Mouse (Mus musculus) central nervous system, embryonic 11.5 days (tissue): ENCODE results near the gene Bpifb9a. TPM values are rescaled to one million over a fixed set of nuclear protein-coding genes. Genes with fewer than 3 reads are reported as not detected.

Source experiments
- polyA plus RNA-seq: library from polyadenylated mRNA; depleted of rRNA; stranded (reverse); fragments of >200 nt; gene quantifications from 2 replicates; pipeline ENCODE4 v1.2.3, GENCODE M21; 2012; rRNA removed

Gene Bpifb9a
- not detected in 2 replicates for polyA plus RNA-seq

DNA sequence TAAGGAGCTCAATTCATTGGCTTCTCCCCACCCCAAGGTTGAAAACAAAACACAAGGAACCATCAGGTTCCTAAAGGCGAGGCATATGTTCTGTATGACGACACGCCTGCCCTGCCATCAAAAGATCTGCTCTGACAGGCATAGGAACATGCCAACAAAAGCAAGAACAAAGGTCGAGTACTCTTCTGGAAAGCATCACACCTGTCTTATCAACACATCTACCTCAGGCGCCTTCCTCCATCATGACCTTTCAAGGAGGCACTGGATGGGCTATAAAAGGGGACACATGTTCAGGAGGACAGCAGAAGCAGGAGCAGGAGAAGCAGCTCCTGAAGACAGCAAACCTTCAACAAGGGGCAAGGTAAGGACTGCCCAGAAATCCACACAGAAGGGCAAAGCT, at the start of gene Bpifb9a:
Gene Bpifb9a (plus strand): TSS at position 301 of the 400 bp plus-strand sequence.

DNA sequence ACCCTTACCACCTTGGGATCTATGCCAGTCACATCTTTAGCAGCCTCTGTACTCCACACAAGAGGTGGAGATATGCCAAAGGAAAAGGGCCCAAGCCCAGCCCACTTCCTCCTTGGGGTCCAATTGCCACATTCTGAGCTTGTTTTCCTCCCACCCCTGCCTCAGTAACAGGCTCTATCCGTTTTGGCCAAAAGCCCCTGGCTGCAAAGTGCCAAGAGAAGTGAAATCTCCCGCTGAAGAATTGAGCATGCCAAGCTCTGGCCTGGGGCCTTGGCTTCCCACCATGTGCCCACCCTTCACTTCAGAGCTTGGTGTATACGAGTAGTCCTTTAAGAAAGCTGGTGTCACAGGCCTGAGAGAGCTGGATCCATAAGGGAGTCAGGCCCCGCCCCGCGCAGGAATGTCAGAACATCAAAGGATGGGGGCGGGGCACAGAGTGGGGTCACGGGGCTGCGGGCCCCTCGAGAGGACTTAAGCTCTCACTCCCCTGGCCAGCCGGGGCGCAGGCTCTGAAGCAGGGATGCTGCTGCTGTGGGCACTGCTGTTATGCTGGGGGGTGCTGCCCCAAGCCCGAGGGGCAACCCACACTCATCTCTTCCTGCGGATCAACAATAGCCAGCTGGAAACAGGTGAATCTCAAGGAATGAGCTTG, 34.3 kb upstream of the Bpifb9a start, which contains the start of gene Bpifb5:
Gene Bpifb5 (plus strand): TSS at position 478 of the 652 bp plus-strand sequence.

DNA sequence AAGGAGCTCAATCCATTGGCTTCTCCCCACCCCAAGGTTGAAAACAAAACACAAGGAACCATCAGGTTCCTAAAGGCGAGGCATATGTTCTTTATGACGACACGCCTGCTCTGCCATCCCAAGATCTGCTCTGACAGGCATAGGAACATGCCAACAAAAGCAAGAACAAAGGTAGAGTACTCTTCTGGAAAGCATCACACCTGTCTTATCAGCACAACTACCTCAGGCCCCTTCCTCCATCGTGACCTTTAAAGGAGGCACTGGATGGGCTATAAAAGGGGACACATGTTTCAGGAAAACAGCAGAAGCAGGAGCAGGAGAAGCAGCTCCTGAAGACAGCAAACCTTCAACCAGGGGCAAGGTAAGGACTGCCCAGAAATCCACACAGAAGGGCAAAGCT, 49.3 kb downstream of the Bpifb9a start, which contains the start of gene Bpifb9b:
Gene Bpifb9b (plus strand): TSS at position 301 of the 400 bp plus-strand sequence.

Other genes with a start within 250 kb of the Bpifb9a start
- not detected in 2 replicates for gene Bpifa2, start 249.6 kb upstream of the Bpifb9a start, polyA plus RNA-seq
- not detected in 2 replicates for gene Bpifa3, start 127.5 kb upstream of the Bpifb9a start, polyA plus RNA-seq
- gene Bpifa1, start 115.0 kb upstream of the Bpifb9a start, polyA plus RNA-seq = not detected in 2 replicates
- gene Bpifa5, start 95.2 kb upstream of the Bpifb9a start, polyA plus RNA-seq = not detected in 2 replicates
- gene Bpifb1, start 67.0 kb upstream of the Bpifb9a start, polyA plus RNA-seq = not detected in 2 replicates
- 0.16 and 0.17 TPM in 2 replicates for gene Bpifb5, start 34.1 kb upstream of the Bpifb9a start, polyA plus RNA-seq
- not detected in 2 replicates for gene Bpifb9b, start 49.4 kb downstream of the Bpifb9a start, polyA plus RNA-seq
- gene Cdk5rap1, start 115.2 kb downstream of the Bpifb9a start, polyA plus RNA-seq = 8.3 and 20.3 TPM in 2 replicates
- 6.9 and 7.2 TPM in 2 replicates for gene Snta1, start 150.2 kb downstream of the Bpifb9a start, polyA plus RNA-seq
- 37.0 and 44.4 TPM in 2 replicates for gene Cbfa2t2, start 178.6 kb downstream of the Bpifb9a start, polyA plus RNA-seq